Mouse (Mus musculus): ENCODE data around the gene Ryr3.

The Ryr3 gene

DNA sequence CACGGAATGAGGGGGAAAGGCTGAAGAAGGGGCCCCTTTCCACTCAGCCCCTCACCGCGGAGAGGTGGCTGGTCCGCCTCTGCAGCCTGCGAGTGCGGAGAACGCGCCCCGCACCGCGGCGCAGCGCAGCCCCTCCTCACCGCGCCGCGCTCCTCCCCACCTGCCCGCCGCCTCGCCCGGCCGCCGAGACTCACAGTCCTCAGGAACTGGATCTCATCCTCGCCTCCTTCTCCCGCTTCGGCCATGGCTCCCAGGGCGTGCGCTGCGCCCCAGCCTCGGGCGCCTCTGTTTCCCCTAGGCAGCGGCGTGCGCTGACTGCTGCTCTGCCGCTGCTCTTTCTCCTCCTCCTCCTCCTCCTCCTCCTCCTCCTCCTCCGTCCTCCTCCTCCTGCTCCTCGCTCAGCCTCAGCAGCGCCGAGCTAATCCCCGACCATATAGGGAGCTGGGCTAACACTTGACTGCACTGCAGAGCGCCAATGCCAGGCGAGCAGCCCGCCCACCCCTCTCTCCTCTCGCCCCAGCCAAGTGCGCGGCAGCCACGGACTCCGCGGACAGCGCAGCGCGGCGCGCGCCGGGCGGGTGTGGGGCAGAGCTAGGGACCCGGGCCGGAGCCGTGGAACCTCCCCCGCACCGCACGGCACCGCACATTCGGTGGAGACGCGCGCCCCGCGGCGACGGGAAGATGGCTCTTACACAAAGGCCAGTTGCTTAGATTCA, at the start of gene Ryr3:
Gene Ryr3, minus strand, starts transcription at position 351 of the 716 bp plus-strand sequence.
- DNase-seq: peak; percentile 72 to 80

DNA sequence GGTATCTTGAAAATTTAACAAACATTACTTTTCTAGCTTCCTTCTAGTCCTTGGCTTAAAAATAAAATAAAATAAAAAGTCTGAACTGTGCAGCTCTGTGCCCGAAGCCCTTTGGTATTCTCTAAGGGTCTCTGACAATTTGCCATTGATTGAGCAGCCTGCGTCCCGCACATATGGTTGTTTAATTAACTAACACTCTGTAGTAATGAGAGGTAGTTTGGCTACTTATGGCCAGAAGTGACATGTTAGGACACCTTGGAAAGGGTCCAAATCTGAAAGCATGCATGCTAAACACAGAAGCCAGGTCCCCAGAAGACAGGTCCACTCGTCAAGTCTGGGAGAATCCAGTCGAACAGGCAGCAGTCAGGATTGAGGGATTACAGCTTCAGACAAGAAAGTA, 22.0 kb upstream of the Ryr3 start:
- DNase-seq: no peak

DNA sequence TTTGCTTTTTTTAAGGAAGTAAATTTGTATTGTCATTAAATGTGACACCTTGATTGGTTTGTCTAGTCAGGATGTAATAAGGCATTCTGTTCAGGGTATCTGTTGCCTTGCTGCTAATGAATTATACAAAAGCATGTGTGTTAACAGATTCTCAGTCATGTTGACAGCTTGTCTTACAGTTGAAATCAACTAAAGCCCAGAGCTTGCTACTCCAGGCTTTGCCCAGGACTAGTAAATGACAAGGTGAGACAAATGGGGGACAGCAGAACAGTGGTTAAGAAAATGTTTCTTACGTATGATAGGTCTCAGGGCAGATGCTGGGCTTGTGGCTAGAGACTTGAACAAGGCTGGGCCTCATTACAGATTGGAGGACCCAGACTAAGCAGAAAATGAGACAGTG, 20.1 kb upstream of the Ryr3 start:
- no peak for DNase-seq

DNA sequence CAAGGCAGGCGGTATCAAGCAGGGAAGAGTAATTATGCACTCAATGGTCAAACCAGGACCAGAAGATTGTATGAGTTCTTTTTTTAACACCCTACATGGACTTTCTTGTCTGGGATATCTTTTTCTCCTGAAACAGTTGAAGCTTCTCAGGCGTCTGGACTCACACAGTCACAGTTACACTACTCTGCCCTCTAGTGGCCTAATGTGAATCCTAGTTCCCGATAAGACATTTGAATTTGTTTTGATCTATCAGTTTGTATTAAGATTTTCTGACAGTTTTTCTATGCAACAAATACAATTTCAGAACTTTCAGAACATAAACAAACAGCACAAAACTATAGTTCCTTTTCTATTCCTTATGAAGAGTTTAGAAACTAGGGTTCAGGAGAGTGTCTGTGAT, 17.7 kb upstream of the Ryr3 start:
- peak; percentile 73 to 78 for DNase-seq

DNA sequence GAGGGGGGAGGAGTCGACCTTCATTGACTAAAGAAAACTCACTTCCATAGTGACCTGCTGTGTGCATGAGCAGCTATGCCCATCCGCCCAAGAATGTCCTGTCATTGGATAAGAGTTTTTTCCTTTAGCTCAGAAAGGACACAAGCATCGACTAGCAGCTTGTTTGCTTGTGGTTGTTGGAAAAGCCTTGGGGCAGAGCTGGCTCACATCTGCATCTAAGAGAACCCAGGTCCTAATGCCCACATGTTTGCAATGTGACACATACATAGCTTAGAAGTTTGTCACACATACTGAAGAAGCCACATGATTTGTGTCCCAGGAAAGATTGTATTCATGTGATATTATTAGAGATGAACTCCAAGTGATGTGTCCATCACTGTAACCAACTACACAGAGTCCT, 16.5 kb upstream of the Ryr3 start:
- no peak for DNase-seq

DNA sequence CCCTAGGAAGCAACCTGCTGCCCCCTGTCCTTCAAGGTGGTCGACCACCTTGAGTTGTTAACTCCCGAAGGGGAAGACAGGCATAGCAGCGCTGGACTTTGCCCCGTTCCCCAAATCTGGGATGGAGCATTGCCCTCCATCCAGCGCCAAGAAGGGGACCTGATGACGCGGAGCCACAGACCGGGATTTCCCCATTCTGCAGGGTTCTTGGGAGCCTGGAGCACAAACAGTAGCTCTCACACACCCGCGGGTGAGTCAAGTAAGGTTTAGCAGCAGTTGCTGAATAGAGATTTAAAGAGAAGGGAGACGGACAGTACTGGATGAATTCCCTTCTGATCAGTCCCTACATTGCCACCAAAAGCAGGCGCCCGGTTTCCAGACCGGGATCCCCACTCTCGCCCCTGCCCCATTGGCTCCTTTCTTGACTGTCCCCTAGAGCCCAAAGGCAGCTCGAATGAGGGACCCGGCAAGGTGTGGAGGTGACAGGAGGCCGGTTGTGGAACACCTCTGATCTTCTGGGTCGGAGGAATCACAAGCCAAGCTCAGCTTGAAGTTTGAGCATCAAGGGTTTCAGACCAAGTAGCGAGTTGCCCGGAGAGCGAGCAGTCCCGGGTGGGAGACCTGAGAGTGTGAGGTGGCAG, 671 bp downstream of the Ryr3 start:
- peak in 1 of 2 experiments; percentile 19 for DNase-seq

DNA sequence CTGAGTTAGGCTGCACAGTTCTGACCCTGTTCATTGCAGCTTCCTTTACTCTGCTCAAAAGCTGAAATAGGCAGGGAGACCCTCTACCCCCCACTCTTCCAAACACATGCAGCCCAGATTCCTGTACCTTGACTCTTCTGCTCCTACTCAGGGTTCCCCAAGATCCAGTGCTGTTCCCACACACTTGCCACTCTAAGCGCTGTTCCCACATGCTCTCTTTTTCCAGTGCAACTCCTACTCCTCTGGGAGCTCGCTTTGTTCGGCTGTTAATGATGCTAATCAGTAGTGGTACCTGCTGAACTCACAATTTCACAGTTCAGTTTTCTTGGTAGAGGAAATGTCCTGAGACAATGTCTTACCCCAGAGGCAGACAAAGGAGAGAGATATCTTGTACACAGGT, 6.9 kb downstream of the Ryr3 start:
- no peak for DNase-seq

DNA sequence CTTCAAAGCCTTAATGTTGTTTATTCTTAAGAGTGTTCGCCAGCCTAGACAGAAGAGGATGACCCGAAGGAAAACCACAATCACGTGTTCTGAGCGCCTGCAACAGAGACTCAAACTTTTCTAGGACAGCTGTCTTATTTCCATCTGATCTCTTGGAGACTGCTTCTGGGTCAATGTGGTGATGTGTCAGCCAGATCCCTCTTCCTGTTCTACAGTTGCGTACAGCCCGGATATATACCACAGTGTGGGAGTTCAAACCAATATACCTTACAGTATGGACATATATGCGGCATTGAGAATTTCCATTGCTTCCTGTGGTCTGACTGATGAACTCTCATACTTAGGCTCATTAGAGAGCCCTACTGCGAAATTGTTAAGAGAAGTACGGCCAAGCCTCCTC, 7.6 kb downstream of the Ryr3 start:
- DNase-seq: no peak

DNA sequence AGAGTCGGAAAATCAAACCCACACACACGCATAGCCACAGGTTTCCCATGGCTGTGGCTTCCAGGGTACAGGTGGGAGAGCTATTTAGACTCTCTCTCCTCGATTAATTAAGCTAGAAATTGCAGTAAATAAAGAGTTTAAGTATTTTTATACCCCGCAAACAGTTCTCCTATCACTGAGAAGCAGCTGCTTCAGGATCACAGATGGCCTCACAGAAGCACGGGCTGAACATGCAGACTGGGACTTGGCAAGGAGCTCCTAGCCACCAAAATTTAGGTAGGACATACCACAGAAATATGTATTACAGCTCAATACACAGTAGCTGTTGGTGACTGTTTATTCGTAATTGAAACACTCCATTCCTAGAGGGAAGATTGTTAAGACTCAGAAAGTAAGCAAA, 14.0 kb downstream of the Ryr3 start:
- peak in 1 of 2 experiments; percentile 7 for DNase-seq

DNA sequence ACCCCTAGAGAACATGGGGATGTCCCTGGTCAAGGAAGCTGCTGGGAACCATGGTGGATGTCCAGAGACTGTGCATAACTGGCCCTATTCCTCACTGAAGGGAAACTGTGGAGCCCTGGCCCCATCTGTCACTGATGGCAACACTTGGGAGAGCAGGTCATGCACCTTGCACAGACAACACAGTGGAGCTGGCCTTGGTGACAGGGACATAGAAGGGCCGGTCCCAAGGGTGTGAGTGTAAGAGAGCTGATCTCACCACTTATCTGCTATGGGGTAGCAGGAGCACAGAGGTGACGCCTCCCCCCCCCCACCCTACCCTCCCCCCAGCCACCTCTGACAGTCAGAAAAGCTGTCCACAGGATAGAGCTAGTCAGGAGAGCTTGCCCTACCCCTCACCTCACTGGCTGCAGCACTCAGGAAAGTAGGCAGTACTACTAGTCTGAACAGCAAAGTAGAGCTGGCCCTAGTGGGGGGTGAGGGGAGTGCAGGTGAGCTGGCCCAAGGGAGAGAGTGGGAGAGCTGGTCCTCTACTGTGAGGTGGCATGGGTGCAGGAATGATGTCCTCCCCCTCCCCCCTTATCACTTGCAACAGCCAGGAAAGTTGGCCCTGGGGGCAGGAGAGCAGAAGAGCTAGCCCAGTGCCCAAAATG, 17.7 kb downstream of the Ryr3 start:
- peak in 1 of 2 experiments; percentile 12 for DNase-seq

DNA sequence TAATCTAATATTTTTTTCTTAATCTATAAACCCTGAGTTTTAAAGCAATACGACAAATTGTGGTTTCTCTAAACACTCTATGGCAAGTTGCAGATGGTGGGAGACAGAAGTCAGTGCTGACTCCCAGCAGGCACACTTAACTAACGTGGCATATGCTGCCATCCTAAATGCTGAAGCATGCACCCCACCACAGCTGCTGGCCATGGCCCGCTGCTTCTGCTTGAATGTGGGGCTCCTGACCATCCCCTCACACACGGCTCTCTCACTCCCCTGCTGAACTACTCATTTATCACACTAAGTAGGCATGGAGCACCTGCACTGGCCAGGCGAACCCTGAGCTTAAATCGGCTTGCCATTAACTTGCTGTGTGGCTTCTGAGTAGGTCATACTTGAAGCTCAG, 29.7 kb downstream of the Ryr3 start:
- DNase-seq: no peak

DNA sequence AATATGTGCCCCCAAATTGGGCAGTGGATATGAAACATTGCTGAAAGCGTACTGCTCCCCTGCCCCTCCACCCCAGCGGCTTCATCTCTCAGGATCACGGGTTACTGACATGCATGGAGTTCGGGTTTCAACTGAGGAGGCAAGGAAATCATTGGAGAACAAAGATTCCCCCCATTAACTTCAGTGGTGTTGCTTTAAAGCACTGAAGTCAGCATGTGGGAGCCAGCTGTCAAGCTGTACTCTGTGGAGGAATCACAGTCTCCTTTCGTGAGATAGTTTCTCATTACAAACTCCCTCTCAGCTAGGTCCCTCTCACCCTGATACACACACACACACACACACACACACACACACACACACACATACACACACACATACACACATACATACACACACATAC, 35.2 kb downstream of the Ryr3 start:
- DNase-seq: no peak

DNA sequence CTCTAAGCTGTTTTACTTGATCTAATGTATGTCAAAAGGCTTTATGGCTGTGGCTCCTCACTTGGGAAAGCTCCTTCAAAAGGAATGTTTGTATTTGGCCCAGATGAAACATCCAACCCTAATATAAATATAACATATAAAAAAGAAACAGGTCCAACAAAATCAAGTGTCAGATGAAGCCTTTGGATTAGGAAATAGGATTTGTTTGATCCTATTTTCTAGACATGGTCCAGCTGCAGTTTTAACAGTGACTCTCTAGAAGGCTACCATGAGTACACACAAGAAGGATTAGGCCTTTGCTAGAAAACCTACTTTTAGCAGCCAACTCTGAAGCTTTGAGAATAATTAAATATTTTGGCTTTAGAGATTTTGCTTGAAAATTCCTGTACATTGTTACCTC, 38.8 kb downstream of the Ryr3 start:
- no peak for DNase-seq

DNA sequence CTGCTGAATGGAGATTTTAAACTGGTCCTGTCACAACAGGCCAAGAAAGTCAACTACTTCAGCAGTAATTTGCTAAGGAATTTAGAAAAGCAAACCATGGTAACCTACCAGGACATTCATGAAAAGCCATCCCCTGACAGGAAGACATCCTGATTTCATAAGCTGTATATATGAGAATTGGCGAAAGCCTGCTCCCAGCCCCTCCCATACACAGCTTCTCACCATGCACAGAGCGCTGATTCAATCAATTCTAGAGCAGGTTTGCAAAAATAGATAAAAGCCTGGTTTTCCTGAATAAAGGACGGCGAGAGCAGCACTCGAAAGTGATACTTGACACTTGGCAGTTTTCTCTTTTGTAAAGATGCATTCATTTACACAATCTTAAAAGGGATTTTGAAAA, 40.6 kb downstream of the Ryr3 start:
- no peak for DNase-seq

DNA sequence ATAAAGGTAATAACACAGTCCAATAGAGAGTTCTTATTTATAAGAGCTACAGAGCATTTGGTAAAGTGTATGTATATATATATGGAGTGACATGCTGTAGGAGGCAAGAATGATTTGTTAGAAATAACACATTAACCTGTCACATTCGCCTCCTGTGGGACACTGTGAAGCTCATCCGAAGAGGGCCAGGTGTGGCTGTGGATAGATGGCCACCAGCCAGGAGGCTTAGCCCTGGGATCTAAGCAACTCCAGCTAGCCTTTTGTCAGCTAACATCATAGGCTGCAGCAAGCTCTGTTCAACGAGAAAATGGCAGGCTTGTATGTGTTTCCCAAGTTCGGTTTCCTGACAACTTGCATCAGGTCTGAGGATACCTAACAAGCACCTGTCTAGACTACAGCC, 48.8 kb downstream of the Ryr3 start:
- DNase-seq: peak; percentile 26 to 33

DNA sequence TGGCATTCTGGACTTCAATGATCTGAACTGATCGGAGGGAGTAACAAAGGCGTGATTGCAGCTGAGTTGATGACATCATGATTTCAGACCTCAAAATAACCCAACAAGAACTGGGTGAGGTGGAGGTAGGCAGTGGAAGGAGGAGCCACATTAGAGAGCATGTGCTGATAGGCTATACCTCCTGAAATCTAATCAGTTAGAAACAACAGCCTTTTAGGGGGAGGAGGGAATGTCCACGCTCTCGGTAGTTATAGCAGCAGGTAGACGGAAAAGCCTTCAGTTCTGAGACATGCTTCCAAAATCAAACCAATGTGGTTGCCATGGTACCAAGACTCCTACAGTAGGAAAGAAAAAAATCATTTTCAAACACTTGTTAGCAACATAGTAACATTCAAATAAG, 55.4 kb downstream of the Ryr3 start:
- DNase-seq: no peak

DNA sequence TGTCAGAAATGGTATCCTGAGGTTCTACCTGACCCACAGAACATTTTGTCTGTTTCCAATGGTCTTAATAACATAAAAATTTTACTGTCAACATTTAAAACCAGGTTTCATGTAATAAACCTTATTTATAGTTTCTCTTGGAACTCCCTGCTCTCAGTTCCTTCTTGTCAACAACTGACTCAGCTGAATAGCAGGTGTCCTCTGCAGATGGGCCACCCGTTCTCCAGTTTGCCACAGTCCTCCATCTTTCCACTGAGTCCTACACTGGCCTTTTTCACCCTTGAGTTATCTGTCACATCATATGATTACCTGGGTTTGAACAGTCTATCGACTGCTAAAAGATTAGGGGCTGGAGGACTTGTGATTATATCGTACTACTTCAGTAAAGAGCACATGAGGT, 79.1 kb downstream of the Ryr3 start:
- DNase-seq: no peak

DNA sequence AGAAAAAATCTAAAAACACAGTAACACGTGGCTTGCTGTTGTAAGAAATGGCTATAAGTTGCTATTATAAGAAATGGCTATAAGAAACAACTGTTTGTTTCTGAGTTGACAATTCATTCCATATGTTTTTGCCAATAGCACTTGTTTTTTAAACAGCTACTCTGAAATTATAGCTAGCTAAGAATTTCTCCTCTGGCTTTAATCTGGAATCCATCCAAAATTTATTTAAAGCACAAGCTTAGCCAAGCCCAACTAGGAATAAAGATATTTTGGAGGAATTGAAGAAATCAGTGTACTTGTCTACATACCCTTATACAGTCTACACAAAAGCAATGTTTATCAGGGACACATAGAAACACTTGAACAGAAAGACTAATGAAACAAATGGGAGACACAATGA, 93.4 kb downstream of the Ryr3 start:
- DNase-seq: no peak

DNA sequence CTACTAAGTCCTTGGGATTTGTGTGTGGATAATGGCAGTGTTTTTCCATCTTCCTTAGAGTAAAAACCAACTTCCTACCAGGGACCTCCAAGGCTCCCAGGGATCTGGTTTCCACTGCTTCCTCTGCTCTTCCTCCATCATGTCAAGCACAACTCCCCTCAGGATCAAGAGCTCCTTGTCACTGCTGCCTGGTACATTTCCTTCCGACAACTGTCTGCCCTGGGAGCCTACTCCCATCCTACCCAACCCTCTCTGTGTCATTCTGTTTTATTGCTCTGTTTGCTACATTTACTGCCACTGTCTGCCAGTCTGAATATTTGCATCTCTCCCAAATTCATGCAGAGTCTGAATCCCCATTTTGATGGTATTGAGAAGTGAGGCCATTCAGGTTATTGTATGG, 97.8 kb downstream of the Ryr3 start:
- DNase-seq: no peak

DNA sequence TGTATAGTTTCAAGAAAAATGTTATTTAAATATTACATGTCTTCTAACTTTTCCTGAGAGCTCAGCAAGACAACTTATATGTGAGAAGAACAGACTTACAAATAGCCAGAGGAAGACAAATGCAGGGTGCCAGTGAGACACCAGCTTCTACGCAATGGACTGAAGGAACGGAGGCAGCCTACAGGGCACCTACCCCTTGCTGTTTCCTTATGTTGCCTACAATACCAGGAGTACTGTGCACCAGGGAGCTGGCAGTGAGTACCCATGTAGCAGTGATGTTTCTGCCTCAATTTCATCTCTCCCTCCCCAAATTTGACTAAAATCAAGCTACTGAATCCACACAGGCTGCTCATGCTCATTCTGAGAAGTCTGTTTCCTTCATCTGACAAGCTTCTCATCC, 100.1 kb downstream of the Ryr3 start:
- peak in 1 of 2 experiments; percentile 23 for DNase-seq

DNA sequence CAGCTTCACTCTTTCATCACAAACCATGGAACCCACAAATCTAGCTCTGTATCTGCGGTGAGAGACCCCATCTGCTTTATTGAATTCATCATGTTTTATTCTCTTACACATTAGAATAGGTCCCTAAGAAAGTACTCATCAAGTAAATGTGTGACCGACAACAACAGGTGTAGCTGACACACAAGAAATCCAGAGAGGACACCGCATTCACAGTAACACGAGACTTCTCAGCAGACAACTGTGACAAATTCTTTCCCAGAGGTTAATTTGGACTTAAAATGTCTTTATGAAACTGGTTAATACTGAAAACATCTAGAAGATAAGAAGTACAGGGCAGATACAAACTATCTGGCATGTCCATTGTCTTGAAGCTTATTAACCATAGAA, 101.0 kb downstream of the Ryr3 start:
- DNase-seq: no peak

DNA sequence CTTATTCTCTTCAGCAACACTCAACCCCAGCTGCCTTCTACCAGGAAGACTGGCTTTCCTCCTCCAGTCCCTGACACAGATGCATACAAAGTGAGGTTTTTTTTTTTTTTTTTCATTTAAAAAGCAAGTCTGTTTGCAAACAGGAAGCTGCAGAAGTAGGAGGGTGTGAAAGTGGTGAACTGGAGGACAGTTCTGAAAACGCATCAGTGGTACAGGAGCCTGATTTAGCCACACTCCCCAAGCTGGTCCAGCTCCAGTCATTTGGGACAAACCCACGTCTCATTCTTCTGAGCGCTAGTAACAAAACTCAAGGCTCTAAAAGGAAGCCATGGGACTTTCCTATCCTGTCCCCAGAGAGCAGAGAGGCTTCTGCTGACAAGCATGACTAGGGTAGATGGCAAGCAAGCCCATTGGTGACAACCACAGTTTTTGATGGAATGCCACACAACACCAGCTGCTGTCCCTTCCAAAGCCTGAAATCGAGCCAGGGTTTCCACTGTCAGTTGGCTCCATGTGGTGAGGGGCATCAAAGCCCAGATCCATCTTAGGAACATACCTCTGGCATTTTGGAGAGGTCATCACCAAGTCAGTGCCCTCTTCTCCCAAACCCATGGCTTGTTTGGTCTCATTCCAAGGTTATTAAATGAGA, 101.5 kb downstream of the Ryr3 start:
- DNase-seq: peak; percentile 35 to 49

DNA sequence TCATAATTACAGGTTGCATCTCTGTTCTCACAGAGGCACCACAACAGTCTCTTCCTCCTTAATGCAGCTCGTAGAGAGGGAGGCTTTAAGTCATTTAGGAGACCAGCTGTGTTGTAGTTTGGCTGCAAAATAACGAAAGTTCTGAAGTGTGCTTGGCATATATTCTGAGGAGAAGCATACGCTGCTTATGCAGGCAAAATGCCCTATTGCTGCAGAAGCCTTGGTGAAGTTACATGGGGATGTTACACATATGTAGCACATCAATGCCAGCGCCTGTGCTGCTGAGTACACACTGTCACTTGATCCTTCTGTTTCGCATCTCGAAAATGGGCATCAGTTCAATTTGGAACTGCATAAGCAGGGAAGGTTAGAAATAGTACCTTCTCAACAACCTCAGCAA, 112.3 kb downstream of the Ryr3 start:
- no peak for DNase-seq

DNA sequence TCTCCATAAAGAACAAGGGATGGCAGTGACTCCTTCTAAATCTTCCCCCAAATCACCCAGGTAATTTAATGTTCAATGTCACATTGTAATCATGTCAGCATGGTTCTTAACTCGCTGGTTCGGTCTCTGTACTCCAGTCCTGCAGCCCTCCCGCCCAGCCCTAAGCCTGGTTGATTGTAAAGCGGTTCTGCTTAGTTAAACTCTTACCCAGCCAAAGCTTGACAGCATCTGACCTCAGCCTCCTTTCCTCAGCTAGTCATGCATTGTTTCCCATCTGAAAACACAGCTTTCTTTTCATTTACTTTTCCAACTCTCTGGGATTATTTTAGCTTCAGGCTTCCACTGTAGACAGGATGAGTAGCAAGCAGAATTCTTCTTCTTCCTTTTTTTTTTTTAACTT, 121.7 kb downstream of the Ryr3 start:
- DNase-seq: no peak

Measured in cerebellum, postnatal 14 days (tissue).